Mouse (Mus musculus) retina, postnatal 1 day (tissue): ENCODE data around the gene Fastkd2.

Experiments used
- DNase-seq: peaks from one replicate; pipeline ENCODE4 v3.0.0-alpha.2; 2012

Gene Fastkd2

DNA sequence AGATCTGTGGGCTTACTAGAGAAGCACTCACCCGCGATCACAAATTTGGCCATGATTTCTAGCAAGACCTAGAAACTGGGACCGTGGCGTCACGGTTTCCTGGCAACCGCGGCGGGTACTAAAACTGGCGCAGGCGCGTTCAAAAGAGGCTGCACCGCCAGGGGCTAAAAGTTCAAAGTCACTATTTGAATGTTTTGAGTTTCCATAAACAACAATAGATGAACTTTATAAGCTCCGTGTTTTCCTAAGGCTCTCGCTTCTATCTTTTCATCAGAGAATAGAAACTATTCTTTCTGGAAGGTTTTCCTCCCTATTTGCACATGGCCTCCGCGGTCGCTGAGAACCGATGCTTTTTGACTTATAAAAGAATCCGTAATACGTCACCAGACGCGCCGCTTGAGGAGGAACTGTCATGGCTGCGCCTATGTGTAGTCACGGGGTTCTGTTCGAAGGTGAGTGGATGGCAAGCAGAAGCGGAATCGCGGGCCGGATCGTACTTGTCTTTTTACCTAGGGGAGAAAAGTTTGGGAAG, at the start of gene Fastkd2, which contains the start of gene Mdh1b:
Fastkd2 (plus strand) TSS at position 375 of the 532 bp plus-strand sequence.
Mdh1b (minus strand) TSS at position 79 of the 532 bp plus-strand sequence.
- DNase-seq = peak; percentile 97

DNA sequence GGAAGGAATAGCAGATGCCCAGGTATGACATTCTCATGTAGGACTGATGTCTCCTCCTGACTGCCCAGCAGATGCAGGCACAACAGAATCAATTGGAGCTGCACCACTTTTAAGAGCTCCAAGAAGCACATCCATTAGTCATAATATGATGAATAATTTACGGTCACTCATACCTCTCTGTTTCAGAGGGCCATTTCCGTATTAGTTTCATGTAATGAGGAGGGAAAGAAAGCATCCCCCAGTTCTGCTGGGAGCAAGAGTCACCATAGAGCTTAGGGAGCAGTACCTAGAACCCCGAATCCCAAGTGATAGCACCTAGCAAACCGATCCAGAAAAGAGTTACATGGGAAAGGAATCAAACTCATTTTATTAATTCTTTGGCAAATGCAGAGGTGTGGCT, 43.6 kb upstream of the Fastkd2 start, which contains the start of gene Dytn:
Dytn (minus strand) TSS at position 101 of the 400 bp plus-strand sequence.
- DNase-seq = no peak

DNA sequence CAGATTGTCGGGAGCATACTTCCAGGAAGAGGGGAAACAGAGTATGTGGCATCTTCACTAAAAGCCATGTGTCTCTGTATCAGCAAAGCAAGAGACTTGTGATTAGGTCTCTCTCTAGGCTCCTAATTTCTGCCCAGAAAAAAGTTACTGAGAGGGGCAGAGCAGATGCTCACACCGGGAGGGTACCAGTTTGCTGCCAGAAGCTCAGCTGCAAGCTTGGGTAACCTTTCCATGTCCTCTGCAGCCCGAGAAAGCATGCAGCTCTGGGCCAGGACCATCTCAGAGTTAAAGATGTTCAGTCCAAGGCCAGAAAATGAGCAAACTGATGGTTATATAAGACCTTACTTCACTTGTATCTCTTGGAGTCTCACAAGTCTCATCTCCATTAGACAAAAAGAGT, 33.6 kb upstream of the Fastkd2 start:
- DNase-seq = no peak

DNA sequence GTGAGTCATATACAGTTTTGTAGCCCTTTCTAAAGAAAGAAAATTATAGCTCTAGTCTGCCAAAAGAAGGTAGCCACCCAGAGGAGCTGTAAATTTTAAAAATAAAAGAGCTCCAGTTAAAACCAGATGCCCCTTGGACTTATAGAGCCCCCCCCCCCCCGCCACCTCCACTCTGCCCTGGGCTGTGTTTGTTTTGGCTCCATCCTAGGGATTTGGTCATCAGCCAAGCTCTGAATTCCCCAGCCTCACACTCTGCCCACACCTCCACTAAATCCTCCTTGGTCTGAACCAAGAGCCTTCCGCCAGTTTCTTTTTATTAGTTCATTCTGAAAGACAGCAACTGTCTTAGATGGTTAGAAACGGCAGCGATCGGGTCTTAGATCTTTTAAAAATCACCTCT, 24.7 kb upstream of the Fastkd2 start:
- DNase-seq = no peak

DNA sequence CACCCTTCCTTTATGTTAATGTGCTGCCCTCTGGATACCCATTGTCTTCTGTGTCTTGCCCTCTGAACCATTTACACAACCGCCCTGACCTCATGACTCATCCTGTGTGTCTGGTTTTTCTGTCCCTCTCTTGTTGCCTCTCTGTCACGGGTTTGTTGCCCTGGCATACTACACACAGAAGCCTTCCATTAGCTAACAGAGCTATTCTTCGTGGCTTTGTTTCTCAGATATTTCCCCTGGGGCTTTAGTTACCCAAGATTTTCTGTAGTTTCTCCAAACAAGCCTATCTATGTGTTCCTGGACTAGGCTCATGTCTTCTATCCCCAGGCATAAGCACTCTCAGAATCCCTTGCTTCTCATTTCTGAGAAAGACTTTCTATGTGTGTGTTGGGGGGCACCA, 21.5 kb upstream of the Fastkd2 start:
- DNase-seq = no peak

DNA sequence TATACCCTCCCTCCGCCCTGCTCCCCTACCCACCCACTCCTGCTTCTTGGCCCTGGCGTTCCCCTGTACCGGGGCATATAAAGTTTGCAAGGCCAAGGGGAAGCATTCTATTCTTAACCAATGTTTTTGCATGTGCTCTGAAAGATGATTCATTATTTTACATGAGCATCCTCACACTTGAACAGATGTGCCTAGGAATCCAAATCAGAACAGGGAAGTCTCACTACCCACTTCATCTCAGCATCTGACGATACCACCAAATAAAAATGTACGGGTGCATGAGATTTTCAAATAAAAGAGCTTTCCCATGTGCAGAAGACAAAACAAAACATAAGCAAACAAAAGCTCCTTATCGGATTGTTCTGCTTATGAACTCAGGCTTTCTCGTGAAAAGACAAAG, 10.3 kb upstream of the Fastkd2 start:
- DNase-seq = no peak

DNA sequence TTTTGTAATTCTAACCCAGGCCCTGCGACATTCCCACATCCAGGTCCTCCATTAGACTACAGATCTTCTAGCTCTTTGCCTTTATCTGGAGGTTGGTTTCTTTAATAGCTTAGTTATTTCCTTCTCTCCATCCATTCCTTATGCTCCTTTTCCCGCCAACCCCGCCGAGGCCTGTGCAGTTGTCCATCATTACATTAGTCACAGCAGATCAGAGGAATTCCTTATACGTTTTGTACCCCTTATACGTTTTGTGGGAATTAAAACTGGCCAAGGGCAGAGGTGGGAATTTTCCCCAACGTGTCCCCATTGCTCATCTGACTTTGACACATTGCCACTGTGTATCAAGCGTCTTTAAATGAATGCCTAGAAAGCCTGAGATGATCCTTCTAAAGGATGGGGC, 618 bp upstream of the Fastkd2 start:
- DNase-seq = no peak

DNA sequence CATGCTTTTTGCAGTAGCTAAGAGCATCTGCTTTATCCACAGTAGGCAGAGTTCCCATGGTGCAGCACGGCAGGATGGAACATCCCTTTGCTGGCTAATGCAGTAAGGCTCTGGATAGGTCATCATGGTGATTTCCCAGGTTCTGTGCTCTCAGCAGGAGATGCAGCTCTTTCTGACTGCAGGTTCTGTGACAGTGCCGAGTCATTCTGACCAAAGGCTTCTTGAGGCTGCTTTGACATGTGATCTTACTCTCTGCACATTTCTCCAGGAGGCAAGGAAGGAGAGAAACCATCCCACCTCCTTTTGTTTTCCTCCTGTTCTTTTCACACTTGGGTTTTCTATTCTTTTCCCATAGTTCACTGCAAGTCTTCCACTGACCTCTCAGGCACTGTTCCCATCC, 25.6 kb downstream of the Fastkd2 start:
- no peak for DNase-seq

DNA sequence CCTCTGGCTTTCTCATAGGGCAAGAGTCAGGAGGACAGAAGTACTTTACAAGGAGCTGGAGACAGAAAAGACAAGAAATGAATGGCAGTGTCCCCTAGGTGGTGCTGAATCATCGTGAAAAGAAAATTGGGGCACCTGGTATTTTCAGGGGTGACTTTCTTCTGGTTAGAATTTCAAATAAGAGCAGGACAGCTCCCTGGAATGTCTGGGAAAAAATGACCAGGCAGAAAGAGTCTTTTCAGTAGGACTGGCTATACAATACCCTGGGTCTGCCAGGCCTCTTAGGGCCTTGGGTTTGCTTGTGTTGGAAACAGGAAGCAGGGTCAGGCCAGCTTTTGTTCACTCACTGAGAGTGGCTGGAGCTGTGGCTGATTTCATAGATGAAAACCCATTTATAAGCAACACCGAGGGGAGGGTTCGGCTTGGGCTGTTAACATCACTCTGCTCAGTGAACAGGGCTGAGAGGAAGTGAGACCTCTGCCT, 32.8 kb downstream of the Fastkd2 start:
- DNase-seq = peak; percentile 68

DNA sequence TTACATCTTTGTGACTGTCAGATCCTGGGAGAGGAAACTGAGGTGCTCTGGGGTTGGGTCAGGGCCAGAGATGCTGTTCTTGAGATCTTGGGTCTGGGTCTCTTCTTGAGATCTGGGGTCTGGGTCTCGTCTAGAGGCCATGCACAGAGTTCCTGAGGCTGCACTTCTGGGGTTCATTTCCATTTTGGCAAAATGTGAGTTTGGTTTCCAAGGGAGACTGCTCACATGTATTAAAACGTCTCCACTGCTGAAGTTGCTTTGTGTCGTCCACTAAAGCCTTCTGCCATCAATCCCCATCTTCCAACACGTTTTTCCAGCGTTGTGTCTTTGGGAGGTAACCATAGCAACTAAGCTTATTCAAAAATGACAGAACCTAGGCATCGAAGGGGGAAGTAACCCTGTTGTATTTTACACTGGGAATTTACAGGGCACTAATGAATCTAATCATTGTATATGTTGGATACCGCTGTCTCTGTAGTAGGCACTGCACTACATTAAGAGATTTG, 33.5 kb downstream of the Fastkd2 start:
- DNase-seq = no peak

DNA sequence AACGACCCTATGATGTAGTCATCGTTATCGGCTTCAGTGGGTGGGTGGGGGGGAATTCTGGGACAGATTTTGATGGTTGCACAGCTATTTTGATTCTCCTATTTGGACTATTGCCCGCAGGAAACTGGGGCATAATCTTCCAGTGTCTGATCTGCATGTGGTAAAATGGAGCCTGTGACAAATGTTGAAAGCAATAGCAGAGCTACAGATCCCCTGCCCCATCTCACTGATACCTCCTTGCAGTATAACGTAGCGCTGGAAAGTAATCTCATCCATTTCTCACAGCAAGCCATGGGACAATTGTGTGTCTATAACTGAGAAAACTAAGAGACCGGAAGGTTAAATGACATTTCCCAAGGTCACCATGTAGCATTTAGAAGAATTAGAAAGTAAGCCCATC, 34.0 kb downstream of the Fastkd2 start:
- no peak for DNase-seq

DNA sequence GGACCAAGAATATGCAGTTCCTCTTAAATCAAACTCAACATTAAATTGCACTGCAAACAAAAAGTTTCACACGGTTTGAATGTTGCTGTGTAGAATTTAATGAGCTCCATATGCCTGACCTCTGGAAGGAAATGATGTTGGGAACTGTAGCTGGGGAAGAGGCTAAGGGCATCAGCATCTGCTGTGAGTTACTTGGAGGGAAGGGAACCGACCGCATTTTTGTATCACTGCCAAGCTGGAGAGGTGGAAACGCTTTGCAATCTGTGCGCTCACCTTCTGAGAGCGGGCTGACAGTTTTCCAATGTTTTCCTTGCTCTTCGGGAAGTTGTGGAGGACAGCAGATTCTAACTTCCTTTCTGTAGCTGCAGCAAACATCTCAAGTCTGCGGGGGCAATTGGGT, 37.7 kb downstream of the Fastkd2 start:
- no peak for DNase-seq

DNA sequence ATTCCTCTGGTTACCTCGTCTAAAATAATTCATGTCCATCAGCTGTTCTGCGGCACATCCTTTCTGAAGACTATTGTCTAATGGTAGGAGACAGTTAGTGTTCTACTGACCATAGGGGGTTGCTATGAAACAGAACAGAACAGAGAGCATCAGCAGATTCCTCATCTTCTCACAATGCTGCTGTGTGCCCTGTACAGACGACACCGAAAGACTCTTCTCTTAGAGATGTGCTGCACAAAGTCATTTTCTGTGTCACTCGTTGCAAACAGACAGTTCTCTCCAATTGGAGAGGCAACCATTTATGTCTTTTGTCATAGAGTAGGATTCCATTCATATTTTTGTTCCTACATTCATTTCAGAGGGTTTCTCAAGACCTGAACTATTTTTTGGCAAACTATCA, 38.8 kb downstream of the Fastkd2 start, which contains the start of gene 4933402D24Rik:
4933402D24Rik (minus strand) TSS at position 101 of the 400 bp plus-strand sequence.
- no peak for DNase-seq

DNA sequence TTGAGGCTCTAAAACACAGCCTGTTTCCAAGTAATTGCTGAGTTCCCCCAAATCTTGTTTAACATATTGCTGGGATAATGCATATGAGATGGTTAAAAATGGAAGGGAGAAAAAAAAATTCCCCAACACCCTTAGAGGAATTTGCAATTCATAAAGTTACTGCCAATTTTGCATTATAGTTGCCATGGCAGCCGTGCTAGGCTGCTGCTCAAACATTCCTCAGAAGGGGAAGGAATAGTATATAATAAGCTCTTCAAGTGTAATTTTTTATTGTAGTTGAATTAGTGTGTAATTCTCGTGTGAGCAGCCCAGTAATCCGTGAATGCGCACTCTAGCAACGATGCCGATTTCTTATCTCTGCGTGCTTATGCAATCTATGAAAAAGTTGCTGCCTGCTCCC, 39.9 kb downstream of the Fastkd2 start:
- DNase-seq = no peak

DNA sequence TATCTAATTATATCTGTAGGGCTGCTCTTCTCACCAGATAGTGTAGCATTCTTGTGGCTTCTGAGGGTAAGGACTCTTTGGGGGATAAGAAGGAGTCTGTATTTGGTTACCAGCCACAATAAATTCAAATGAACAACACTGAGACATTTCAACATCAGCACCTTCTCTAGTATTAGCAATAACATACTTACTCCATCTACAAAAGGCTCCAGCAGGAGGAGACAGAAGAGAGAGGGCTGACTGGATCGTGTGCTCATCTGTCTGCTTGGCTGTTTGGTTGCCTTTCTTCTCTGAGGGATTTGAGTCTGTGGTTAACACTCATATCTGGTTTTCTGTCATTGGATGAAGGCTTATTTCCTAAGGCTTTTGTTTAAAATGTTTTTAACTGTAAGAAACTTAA, 46.0 kb downstream of the Fastkd2 start:
- no peak for DNase-seq

DNA sequence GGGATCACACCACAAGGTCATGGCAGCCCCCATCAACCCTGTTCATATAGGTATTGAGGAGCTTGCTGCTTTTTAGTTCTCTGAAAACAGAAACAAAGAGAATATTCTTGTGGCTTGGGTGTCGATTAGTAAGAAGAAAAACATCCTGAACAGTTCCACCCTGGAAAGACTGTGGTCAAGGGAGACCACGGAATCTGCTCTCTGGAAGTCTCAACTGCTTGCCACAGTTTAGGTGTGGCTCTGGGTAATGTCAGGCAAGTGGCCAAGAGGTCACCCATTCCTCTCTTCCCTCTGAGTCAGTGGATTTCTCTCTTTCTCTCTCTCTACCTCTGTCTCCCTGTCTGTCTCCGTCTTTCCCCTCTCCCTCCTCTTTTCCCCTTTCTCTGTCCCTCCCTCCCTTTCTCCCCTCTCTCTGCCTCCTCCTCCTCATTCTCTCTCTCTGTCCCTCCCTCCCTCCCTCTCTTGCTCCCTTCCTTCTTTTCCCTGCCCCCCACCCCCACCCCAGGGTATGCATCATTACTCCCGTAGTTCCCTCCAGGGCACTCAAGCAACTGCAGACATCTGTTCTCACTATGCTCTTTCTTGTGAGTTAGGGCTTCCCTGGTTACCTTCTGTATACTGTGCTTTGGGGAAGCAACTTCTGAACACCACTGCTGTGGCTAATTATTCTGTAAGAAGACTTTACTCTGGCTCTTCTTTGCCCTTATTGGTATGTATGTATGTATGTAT, 46.7 kb downstream of the Fastkd2 start:
- no peak for DNase-seq

DNA sequence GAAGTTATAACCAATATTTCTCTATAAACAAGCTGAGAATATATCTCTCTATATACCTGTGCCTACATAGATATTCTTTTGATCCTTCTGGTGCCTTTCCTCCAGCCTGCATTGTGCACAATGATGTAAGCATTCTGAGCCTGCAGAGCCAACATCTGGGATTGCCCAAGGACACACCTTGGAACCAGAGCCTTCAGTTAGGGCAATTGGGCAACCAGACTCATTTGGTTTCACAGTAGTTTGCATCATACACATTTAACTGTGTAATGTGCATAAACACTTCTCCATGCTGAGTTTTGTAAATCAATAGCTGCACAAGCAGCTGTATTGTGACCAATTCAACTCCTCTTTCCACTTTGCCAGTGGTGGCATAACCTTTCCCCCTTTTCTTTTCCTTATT, 63.9 kb downstream of the Fastkd2 start:
- no peak for DNase-seq
